Mouse (Mus musculus) midbrain, postnatal 0 days (tissue): ENCODE results near the gene Depdc5. TPM values are rescaled to one million over a fixed set of nuclear protein-coding genes. Genes with fewer than 3 reads are reported as not detected.

Experiments used
- ATAC-seq: fragments of 200-750 bp; cut with Nextera tagmentation; 2 replicates; pipeline ENCODE4 v1.8.0; 2017; ENCODE audit warnings: moderate number of reproducible peaks, mild to moderate bottlenecking, moderate TSS enrichment, moderate library complexity; ENCODE audit not compliant: low FRiP score
- DNase-seq: peaks from one replicate; pipeline ENCODE4 v3.0.0-alpha.2; 2015; ENCODE audit warnings: low spot score
- H3K27ac ChIP-seq: fragments of 300-500 bp; sonication (generic); 2 replicates; pipeline ENCODE4 v1.5.1; 2014; ENCODE audit warnings: low read depth, mild to moderate bottlenecking, low read length, mixed read lengths
- H3K27me3 ChIP-seq: fragments of 300-500 bp; sonication (generic); 2 replicates; pipeline ENCODE4 v1.6.1; 2014; ENCODE audit warnings: low read length, control low read depth, mixed read lengths; ENCODE audit not compliant: insufficient read depth
- H3K36me3 ChIP-seq: fragments of 300-500 bp; sonication (generic); 2 replicates; pipeline ENCODE4 v1.6.1; 2014; ENCODE audit warnings: low read length, control low read depth, mixed read lengths; ENCODE audit not compliant: insufficient read depth
- H3K4me1 ChIP-seq: fragments of 300-500 bp; sonication (generic); 2 replicates; pipeline ENCODE4 v1.6.1; 2014; ENCODE audit warnings: mild to moderate bottlenecking, control low read depth, antibody characterized with exemption, low read length, mixed read lengths; ENCODE audit not compliant: insufficient read depth
- H3K4me2 ChIP-seq: fragments of 300-500 bp; sonication (generic); 2 replicates; pipeline ENCODE4 v1.6.1; 2014; ENCODE audit warnings: low read depth, mild to moderate bottlenecking, low read length, mixed read lengths; ENCODE audit not compliant: poor library complexity, severe bottlenecking
- H3K4me3 ChIP-seq: fragments of 300-500 bp; sonication (generic); 2 replicates; pipeline ENCODE4 v1.5.1; 2014; ENCODE audit warnings: low read depth, mild to moderate bottlenecking, low read length, moderate library complexity
- H3K9ac ChIP-seq: fragments of 300-500 bp; sonication (generic); replicated peaks from 2 replicates; pipeline ENCODE4 v1.6.1; 2014; ENCODE audit warnings: mild to moderate bottlenecking, low read length, moderate library complexity, mixed read lengths; ENCODE audit not compliant: poor library complexity, severe bottlenecking
- H3K9me3 ChIP-seq: fragments of 300-500 bp; sonication (generic); 2 replicates; pipeline ENCODE4 v1.6.1; 2016; ENCODE audit warnings: low read length, control low read depth
- CTCF ChIP-seq: IDR thresholded peaks from 2 replicates; pipeline ENCODE4 v1.5.1; 2016; ENCODE audit warnings: antibody characterized with exemption, mild to moderate bottlenecking
- WGBS: fragments of 180-500 bp; shearing (Covaris S2); extraction: QIAGEN DNeasy Blood & Tissue Kit; methylation state at CpG from one replicate; pipeline ENCODE4 v1.1.7; 2014; 5-methylcytosine and 5-hydroxymethylcytosine counted together
- polyA plus RNA-seq: library from polyadenylated mRNA; unstranded; fragments of >200 nt; fragmentation: Nextera tagmentation; extraction: Ambion mirVana; gene quantifications from 2 replicates; pipeline ENCODE4 v1.2.1, GENCODE M21; 2015
- total RNA-seq: library from RNA; depleted of rRNA; stranded (reverse); fragments of >200 nt; gene quantifications from 2 replicates; pipeline ENCODE4 v1.2.3, GENCODE M21; 2014

Gene Depdc5
- total and polyA plus RNA-seq, 2 experiments from 2014 or later: 15.1 to 37.5 TPM

DNA sequence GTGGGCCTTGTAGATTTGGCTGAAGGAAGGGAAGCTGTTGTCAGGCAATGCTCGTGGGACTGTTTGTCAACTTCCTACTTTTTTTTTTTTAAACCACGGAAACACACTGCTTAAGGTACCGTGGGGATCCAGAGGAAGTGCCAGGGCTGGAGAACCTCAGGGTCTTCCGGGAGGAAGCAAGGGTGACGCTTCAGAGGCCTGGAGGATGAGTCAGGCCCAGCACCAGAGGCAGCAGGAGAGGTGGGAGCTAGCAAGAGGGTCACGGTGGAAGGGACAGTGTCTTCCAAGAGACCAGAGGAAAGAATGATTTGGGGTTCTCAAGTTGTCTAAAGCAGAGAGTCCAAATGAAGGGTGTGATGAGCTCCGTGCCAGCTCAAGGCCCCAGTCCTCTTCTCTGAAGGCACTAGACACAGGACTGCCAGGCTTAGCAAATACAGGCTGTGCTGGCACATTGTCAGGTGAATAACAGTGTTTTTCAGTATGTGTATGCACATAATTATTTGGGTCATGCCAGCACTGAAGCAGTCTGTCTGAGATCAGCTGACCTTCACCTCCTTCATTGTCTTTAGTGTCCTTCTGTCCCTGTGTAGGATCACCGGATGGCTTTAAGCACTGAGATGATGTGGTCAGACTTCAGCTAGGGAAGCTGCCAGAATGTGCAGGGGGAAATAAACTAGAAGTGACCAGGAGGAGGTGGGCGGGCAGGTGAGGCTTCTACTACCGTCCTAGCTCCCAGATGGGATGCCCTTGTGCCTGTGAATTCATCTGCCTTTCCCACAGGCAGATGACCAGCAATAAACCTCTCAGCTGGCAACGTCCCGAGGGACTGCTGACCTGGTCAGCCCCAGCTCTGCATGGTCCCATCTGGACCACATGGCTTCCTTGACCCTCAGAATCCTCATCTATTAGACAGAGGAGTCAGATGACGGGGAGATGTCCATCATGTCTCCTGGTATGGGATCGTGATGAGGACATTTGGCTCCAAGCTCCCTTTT is 146.6 kb downstream of the Depdc5 start:
- Histone ChIP-seq H3K9ac (no peak overlapping the region), H3K27ac (peak overlapping the region; percentile 75), H3K4me2 (no peak overlapping the region), H3K4me3 (no peak overlapping the region), H3K9me3 (no peaks in the 10 kb centered on the region), H3K4me1 (peaks cover 27% of the 10 kb centered on the region; the same call in 1 of the 2 replicates), H3K36me3 (no peaks in the 10 kb centered on the region), H3K27me3 (no peaks in the 10 kb centered on the region)
- WGBS: 71% methylated on average over 14 of the region's 14 CpGs
- no peak for TF ChIP-seq CTCF
- DNase-seq (no peak), ATAC-seq (no peak)

DNA sequence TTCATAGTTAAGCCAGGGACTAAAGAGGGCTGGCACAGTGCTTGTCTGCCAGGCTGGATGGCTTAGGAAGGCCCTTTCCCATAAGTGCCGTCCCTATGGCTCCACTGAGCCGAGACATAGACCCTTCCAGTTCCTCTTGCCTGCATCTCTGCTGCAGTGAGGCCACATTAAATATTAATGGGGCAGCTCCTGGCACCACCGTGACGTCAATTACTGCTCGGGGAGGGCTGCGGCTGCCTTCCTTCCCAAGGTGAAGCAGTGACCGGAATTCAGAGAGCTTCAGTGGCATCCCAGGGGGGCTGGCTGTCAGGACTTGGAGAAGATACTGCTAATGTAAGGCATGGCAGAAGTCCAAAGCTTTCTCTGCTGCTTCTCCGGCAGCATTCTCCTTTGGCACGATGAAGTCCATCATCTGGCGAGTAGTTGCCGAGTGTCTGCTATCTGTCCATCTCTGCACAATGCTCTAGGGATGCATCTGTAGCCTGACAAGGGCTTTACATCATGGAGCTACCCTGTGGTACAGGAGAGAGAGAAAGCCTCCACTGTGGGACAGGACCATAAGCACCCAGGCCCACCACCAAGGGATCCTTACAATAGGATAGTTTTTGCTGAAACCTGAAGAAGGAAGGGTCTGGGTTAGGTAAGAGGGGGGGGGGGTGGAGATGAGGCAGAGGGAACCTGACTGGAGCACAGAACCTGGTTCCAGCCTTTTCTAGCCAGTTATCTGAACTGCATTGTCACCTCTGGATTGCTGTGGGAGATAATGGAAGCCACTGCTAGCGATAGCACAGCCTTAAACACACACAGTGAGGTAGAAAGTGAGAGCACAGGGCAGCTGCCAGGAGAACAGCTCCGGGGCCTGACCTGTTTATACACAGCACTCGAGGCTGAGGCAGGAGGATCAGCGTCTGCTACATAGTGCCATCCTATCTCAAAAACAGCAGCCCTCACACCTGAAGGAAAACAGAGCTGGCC is 147.9 kb downstream of the Depdc5 start:
- no peak for TF ChIP-seq CTCF
- DNase-seq: peak; percentile 84
- no peaks in the 10 kb centered on the region for H3K9me3 ChIP-seq
- no peak overlapping the region for H3K4me3 ChIP-seq
- H3K4me2 ChIP-seq: no peak overlapping the region
- no peaks in the 10 kb centered on the region for H3K36me3 ChIP-seq
- H3K4me1 ChIP-seq: peaks cover 17% of the 10 kb centered on the region; the same call in 1 of the 2 replicates
- WGBS: 20% methylated on average over 15 of the region's 15 CpGs
- H3K27me3 ChIP-seq: no peaks in the 10 kb centered on the region
- H3K27ac ChIP-seq: peak overlapping the region; percentile 75
- H3K9ac ChIP-seq: no peak overlapping the region; the same call in 1 of the 2 replicates
- ATAC-seq: peak; percentile 68

DNA sequence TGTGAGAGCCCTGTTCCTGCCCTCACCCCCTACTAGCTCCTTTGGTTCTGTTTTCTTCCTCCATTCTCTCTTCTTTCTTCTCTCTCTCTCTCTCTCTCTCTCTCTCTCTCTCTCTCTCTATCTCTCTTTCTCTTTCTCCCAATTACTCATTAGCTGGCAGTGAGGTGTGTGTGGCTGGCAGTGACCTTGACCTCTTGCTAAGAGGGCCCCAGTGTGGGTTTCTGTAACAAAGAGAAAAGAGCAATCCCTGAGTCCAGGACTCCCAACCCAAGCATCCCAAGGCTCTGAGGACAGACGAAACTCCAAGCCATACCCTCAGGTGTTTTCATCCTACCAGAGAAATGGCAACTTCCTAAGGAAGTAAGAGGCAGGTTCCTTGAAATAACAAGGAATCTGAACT is 150.6 kb downstream of the Depdc5 start:
- Histone ChIP-seq H3K36me3 (no peaks in the 10 kb centered on the region), H3K27me3 (no peaks in the 10 kb centered on the region), H3K27ac (no peak overlapping the region), H3K4me3 (no peak overlapping the region), H3K4me1 (peaks cover 18% of the 10 kb centered on the region; the same call in 1 of the 2 replicates), H3K4me2 (no peak overlapping the region), H3K9ac (no peak overlapping the region), H3K9me3 (no peaks in the 10 kb centered on the region)
- DNase-seq (no peak), ATAC-seq (no peak)
- TF ChIP-seq CTCF: no peak
- 82% methylated on average over 1 of the region's 1 CpGs for WGBS

DNA sequence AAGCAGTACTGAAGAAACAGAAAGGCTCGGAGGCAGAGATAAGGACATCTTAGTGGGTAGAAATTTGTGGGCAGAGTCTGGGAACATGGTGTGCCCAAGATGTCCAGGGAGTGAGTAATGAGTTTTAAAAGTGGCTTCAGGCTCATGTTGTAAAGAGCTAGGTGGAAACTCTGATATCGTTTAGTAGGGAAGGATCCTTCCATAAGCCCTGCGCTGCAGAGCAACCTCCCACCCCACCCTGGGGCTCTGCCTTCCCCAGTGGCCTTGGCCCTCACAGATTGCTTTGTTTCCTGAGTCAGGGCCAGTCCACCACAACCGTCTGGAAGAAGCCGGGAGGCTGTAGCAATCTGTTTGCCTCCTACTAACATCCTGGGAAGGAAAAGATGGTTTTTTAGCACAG is 152.1 kb downstream of the Depdc5 start:
- Histone ChIP-seq H3K4me2 (no peak overlapping the region), H3K9me3 (no peaks in the 10 kb centered on the region), H3K27me3 (no peaks in the 10 kb centered on the region), H3K4me1 (peaks cover 18% of the 10 kb centered on the region; the same call in 1 of the 2 replicates), H3K9ac (no peak overlapping the region), H3K27ac (no peak overlapping the region), H3K4me3 (no peak overlapping the region), H3K36me3 (no peaks in the 10 kb centered on the region)
- WGBS: 77% methylated on average over 5 of the region's 5 CpGs
- TF ChIP-seq CTCF: no peak
- ATAC-seq (no peak), DNase-seq (no peak)

- no peaks in the 10 kb centered on the region for H3K36me3 ChIP-seq
- H3K4me3 ChIP-seq: peak overlapping the region; percentile 80
- ATAC-seq (peak; percentile 58; the same call in 1 of the 2 replicates), DNase-seq (no peak)
- peak overlapping the region; percentile 72 for H3K9ac ChIP-seq
- no peak for TF ChIP-seq CTCF
- H3K4me1 ChIP-seq: peaks cover 19% of the 10 kb centered on the region
- peak overlapping the region; percentile 67 for H3K4me2 ChIP-seq
- 2% methylated on average over 15 of the region's 15 CpGs for WGBS
- peak overlapping the region; percentile 98 for H3K27ac ChIP-seq
- H3K9me3 ChIP-seq: no peaks in the 10 kb centered on the region
- H3K27me3 ChIP-seq: no peaks in the 10 kb centered on the region
Measured at GRCm38 (mm10) chr5:33018189-33018560, 154.7 kb downstream of the Depdc5 start.
